Mouse (Mus musculus): ENCODE measurements around the gene Csrnp2.

Gene Csrnp2

DNA sequence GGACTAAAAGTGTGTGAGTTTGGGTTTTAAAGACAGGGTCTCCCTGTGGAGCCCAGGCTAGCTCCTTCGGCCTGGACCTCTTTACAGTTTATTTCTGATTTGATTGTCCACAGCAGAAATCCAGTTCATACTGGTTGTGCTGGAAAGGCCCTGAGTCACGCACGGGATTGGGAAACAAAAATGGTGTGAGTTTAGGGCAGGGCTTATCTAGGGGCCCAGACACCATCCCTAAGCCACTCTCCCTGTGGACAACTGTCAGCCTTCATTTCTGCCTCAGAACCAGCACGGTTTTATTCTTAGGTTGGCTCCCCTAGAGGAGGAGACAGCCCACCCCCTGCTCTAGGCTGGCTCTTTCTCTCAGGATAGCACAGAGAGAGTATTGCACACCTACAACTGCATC lies 62.1 kb downstream of the Csrnp2 start:
- DNase-seq (ENCODE audit: extremely low spot score): no peak

DNA sequence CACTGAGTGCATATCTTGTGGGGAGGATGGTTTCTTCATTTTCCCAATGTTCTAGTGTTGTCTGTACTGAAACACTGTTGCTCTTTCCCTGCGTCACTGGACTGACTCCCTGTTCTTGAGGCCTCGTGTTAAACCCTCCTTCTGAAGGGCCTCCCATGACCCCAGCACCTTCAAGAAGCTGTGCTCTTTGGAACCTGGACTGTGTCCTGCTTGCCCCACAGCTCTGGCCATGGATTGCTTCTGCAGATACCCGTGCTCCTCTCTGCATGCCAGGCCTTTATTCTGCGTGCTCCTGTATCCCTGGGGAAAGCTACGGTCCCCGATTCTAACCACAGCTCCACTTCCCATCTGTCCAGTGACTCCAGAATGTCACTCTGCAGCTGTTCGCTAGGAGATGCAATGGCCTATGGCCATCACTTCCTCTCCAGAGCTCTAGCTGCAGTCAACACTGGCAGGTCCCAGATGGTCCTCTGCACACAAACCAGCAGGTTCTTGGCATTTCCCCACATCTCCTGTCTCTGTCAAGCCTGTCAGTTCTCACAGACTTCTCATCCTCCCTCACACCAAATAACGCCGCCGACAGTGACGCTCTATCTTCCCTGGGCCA lies 65.2 kb downstream of the Csrnp2 start:
- DNase-seq (ENCODE audit: extremely low spot score): no peak
